Mouse (Mus musculus) neutrophil, adult 83 days (primary cell): ENCODE results near the gene Med8. TPM values are rescaled to one million over a fixed set of nuclear protein-coding genes. Genes with fewer than 3 reads are reported as not detected.

Experiments
- total RNA-seq, 2 experiments: library from RNA; stranded (reverse); gene quantifications; one replicate each; pipeline ENCODE4 v1.2.4; 2023

The Med8 gene
- 10 to 100 TPM; 69.4 to 70.3 TPM for total RNA-seq

GRCm38 (mm10) chr4:118409142-118409900, at the start of gene Med8, which contains the start of gene Szt2:
Med8 (plus strand) TSS chr4:118409337.
Szt2 (minus strand) TSS chr4:118409273.

DNA sequence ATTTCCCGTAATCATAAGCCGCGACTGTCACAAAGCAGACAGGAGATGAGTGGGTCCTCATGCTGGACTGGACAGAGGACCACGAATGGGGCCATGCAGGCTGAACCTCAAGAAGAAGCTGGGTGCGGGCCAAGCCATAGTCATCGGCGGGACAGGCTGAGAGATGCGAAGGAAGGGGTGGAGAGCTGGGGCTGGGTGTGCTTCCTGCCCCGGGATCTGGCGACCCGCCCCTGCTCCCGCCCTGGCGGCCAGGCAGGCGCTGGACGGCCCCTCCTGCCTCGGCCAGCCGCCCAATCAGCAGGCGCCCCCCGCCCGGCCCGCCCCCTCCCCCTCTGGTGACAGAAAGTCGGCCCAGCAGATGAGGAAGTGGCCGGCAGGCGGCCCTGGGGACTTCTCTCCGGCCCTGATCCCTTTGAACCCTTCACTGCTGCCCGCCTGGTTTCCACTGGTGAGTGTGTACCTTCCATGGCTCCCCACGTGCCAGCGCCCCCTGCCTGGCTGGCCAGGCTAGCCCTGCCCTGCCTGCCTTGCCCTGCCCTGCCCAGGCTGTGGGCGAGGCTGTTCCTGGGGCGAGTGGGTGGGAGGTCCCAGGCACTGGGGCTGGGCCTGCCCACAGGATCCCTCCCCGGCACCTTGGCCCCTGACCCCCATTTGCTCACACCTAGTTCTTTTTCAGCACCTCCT, 18.8 kb downstream of the Med8 start, which contains the start of gene Elovl1:
Gene Elovl1 (plus strand): TSS at position 326 of the 684 bp plus-strand sequence.

DNA sequence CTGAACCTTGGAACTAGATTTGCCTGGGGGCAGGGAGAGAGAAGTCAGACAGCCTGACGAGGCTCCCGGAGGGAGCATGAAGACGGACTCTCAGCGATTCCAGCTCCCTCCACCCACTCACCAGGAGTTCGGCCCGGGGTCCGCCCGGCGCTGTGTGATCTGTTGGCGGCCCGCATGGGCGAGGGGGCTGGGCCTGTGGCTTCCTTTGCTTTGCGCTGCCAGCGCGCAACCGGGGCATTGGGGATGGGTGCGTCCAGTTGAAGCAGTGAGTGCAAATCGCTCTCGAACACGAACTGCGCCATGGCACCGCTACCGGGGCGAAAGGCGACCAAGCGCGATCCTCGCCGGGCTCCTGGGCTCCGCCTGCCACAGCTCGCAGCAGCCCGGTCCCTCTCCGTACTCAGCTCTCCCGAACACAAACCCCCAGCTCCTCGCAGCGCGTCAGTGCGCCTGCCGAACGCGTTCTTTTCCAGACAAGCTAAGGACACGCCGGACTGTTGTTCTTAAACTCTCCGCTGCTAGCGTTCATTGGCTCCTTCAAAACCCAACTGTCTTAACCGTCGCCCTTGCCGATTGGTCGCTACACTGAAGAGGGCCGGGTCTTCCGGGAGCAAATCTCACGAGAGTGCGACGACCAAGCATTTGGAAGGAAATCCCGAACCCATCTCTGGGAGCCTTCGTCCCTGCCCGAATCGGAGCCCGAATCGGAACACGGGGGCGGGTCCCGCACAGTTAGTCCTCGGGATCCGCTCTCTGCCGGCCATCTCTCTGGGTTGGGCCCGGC, 27.9 kb downstream of the Med8 start, which contains the start of gene Cdc20:
Gene Cdc20 (minus strand): TSS at position 533 of the 784 bp plus-strand sequence.

GRCm38 (mm10) chr4:118457345-118457975, 48.3 kb downstream of the Med8 start, which contains the start of gene Mpl:
Mpl (minus strand) TSS chr4:118457513.

Other genes starting within 250 kb of the Med8 start
- gene Kdm4a, start 229.3 kb upstream of the Med8 start, total RNA-seq = 10 to 100 TPM; 51.8 to 53.0 TPM
- under 1 TPM in 1 of 2 experiments, not detected in 1; 0.44 TPM for gene Ptprf, start 117.9 kb upstream of the Med8 start, total RNA-seq
- 10 to 100 TPM; 51.6 to 52.9 TPM for gene Szt2, start 64 bp upstream of the Med8 start, total RNA-seq
- 10 to 100 TPM; 98.1 to 98.9 TPM for gene Elovl1, start 18.8 kb downstream of the Med8 start, total RNA-seq
- 10 to 100 TPM; 73.5 to 91.3 TPM for gene Cdc20, start 28.0 kb downstream of the Med8 start, total RNA-seq
- gene Mpl, start 48.2 kb downstream of the Med8 start, total RNA-seq = under 1 TPM; 0.77 to 0.99 TPM
- 1 to 10 TPM; 3.3 to 3.4 TPM for gene Tie1, start 80.7 kb downstream of the Med8 start, total RNA-seq
- not detected for gene 2610528J11Rik, start 117.7 kb downstream of the Med8 start, total RNA-seq
- under 1 TPM in 1 of 2 experiments, not detected in 1; 0.18 TPM for gene Tmem125, start 134.7 kb downstream of the Med8 start, total RNA-seq
- gene Cfap57, start 211.4 kb downstream of the Med8 start, total RNA-seq = 1 to 10 TPM; 2.0 to 2.3 TPM
- gene Ebna1bp2, start 211.5 kb downstream of the Med8 start, total RNA-seq = 10 to 100 TPM; 38.3 to 43.4 TPM
- not detected for gene Olfr62, start 249.6 kb downstream of the Med8 start, total RNA-seq